Mouse (Mus musculus): ENCODE measurements around the gene Fam71b. TPM values are rescaled to one million over a fixed set of nuclear protein-coding genes. Genes with fewer than 3 reads are reported as not detected.

Fam71b gene
- polyA plus RNA-seq, 1 experiment from 2014 or later = not detected

DNA sequence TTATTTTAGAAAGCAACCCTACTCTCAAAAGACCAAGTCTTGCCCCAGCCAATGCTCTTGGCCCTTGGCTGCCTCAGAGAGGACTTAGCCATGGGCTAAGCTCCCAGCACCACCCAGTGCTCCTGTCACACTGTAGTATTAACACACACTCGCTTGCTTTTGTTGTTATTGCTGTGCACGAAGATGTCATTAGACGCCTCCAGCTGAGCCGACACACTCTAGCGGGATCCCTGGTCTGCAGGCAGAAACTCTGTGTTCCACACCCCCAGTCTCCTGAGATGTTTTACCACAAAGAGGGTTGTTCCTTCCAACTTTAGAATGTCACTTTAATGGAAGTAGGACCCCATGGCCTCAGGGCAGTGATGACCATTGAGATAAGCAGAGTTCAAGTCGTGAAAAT lies 7.9 kb upstream of the Fam71b start:
- H3K27ac ChIP-seq = no peak overlapping the region
- H3K9ac ChIP-seq (replicated peaks) = no peak overlapping the region
- no peaks in the 10 kb centered on the region for H3K27me3 ChIP-seq
- WGBS = 82% methylated on average over 6 of the region's 6 CpGs
- H3K9me3 ChIP-seq = no peaks in the 10 kb centered on the region
- H3K4me3 ChIP-seq (replicated peaks) = no peak overlapping the region
- H3K4me1 ChIP-seq (replicated peaks) = no peaks in the 10 kb centered on the region
- no peak for ATAC-seq
- no peaks in the 10 kb centered on the region for H3K36me3 ChIP-seq
- H3K4me2 ChIP-seq (replicated peaks) = no peak overlapping the region

DNA sequence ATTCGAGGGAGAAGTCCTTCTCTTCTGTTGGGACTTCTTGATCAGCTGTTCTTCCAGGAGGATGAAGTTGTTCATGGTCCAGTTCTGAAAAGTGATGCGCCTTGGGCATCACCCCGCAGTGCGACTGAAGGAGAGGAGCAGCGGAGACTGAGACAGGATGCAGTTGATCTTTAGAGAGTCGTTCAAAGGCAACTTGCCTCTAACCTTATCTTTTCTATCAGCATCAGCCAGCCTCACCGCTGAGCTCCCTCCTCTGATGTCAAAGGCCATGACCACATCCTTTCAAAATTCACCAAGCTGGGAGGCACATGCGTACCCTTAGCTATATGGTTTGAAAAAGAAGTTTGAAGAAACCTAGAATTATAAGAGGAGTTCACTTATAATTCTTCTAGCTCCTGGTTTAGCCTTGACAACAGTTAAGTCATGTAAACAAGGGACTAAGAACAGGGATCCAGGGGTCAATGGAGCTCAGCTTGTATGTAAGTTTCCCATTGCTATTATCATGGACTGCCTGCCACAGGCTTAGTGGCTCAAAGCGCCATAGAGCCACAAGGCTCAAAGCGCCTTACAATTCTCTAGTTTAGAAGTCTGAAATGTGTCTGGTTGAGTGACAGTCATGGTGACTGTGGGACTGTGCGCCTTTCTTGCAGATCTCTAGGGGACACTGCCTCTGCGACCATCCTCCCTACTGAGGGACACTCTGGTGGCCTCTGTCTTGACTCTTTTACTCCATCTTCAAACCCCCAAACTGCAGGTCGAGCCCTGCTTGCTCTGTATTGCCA lies 6.8 kb upstream of the Fam71b start, which contains the start of gene Itk:
TSS of gene Itk (minus strand) at position 180 of the 782 bp plus-strand sequence.
- ATAC-seq = no peak
- no peaks in the 10 kb centered on the region for H3K36me3 ChIP-seq
- no peak within 1 kb of the TSS for H3K27ac ChIP-seq
- H3K4me1 ChIP-seq (replicated peaks) = no peaks in the 10 kb centered on the region
- no peak within 1 kb of the TSS for H3K9ac ChIP-seq (replicated peaks)
- WGBS = 86% methylated on average over 13 of the region's 13 CpGs
- no peaks in the 10 kb centered on the region for H3K9me3 ChIP-seq
- H3K4me3 ChIP-seq (replicated peaks) = no peak within 1 kb of the TSS
- no peaks in the 10 kb centered on the region for H3K27me3 ChIP-seq
- H3K4me2 ChIP-seq (replicated peaks) = no peak within 1 kb of the TSS

DNA sequence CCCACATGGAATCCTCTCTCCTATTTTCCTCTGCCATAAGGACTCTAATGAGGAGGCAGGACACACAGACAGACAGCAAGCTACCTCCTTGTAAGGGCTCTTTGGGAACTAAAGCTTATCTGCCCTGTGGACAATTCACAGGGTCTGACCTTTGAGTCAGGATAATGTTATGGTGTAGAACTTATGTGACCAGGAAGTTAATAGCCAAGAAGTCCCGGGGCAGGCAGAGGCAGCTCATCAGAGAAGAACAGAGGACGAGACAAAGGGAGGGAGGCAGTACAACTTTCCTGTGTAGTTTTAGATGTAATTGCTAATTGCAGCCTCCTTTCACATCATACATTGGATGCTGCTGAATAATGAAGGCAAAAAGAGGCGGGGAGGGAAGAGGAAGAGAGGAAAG lies 5.7 kb upstream of the Fam71b start:
- Histone ChIP-seq H3K9me3 (no peaks in the 10 kb centered on the region), H3K27ac (no peak overlapping the region), H3K4me3 (replicated peaks) (no peak overlapping the region), H3K4me1 (replicated peaks) (no peaks in the 10 kb centered on the region), H3K4me2 (replicated peaks) (no peak overlapping the region), H3K36me3 (no peaks in the 10 kb centered on the region), H3K9ac (replicated peaks) (no peak overlapping the region), H3K27me3 (no peaks in the 10 kb centered on the region)
- 48% methylated on average over 3 of the region's 3 CpGs for WGBS
- no peak for ATAC-seq

DNA sequence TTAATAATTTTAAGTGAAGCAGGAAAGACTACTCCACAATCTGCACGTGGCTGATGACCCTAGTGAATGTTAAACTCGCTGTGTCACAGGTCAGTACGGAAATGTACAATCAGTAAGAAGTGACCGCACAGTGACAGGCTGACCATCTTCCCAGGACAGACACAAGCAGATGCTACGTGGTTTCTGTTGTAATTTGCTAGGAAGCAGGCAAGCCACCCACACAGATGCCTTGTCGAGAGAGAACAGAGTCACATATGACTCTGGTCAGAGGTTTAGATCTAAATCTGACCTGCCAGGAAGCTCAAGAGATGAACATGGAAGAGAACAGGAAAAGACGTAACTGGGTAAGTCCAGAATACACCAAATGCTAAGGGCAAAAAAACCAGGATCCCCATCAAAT lies 3.5 kb upstream of the Fam71b start:
- 88% methylated on average over 7 of the region's 7 CpGs for WGBS
- no peak overlapping the region for H3K9ac ChIP-seq (replicated peaks)

DNA sequence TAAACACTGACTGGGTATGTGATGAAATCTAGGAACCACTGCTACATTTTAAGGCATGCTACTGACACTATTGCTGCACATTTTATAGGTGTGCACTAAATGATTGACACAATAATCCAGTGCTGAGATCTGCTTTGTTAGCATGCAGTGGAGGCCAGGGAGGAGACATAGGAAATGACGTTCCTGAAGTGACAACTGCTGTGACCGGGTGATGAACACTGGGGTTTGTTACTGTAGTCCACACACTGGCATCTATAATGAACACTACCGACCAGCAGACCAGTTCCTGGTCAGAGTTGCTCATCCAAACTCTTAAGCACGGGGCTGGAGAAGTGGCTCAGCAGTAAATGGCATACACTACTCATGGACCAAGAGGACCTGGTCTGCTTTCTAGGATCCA lies 2.9 kb upstream of the Fam71b start:
- Histone ChIP-seq H3K27ac (no peak overlapping the region), H3K9me3 (no peaks in the 10 kb centered on the region), H3K9ac (replicated peaks) (no peak overlapping the region), H3K27me3 (no peaks in the 10 kb centered on the region), H3K4me1 (replicated peaks) (no peaks in the 10 kb centered on the region), H3K36me3 (no peaks in the 10 kb centered on the region), H3K4me2 (replicated peaks) (no peak overlapping the region), H3K4me3 (replicated peaks) (no peak overlapping the region)
- no peak for ATAC-seq
- 82% methylated on average over 4 of the region's 4 CpGs for WGBS

More for the DNA sequence above, 3.5 kb upstream of the Fam71b start:
- Histone ChIP-seq H3K36me3 (no peaks in the 10 kb centered on the region), H3K9me3 (no peaks in the 10 kb centered on the region), H3K27ac (no peak overlapping the region), H3K27me3 (no peaks in the 10 kb centered on the region), H3K4me2 (replicated peaks) (no peak overlapping the region), H3K4me1 (replicated peaks) (no peaks in the 10 kb centered on the region), H3K4me3 (replicated peaks) (no peak overlapping the region)
- no peak for ATAC-seq

DNA sequence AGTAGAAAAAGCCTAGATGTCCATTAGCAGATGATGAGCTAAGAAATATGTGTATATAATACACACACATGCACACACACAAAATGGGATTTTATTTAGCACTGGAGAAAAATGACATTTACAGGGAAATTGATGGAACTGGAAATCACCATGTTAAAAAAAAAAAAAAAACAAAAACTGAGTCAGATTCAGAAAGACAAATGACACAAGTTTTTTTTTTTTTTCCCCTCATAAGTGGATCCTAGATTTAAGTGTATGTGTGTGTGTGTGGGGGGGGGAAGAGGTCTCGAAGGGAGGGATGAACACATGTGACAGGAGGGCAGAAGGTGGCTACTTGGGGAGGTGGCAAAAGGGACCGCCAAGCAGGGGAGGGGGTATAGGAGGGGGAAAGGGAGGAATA lies 1.3 kb upstream of the Fam71b start:
- Histone ChIP-seq H3K4me1 (replicated peaks) (peaks cover 5% of the 10 kb centered on the region), H3K4me3 (replicated peaks) (no peak overlapping the region), H3K36me3 (no peaks in the 10 kb centered on the region), H3K27me3 (no peaks in the 10 kb centered on the region), H3K4me2 (replicated peaks) (no peak overlapping the region), H3K9me3 (no peaks in the 10 kb centered on the region), H3K9ac (replicated peaks) (no peak overlapping the region), H3K27ac (no peak overlapping the region)
- WGBS = 88% methylated on average over 2 of the region's 2 CpGs
- no peak for ATAC-seq

DNA sequence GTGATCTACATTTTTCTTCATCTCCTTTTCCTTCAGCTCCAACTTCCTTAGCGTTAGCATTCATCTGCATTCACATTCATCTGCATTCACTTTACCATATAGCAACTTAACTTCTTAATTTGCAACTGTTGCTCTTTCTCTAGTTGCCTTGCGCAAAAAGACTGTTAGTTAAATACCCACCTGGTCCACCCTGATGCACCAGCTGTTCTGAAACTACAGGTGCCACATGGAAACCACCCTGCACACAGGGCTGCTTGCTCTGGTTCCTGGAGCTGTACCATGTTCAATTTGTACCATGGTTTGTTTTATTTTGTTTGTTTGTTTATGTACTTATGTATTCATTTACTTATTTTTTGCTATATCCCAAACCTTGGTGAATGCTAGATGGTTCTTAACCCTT lies 661 bp upstream of the Fam71b start:
- 99% methylated on average over 2 of the region's 2 CpGs for WGBS
- no peaks in the 10 kb centered on the region for H3K9me3 ChIP-seq
- H3K4me3 ChIP-seq (replicated peaks) = no peak overlapping the region
- peaks cover 5% of the 10 kb centered on the region for H3K4me1 ChIP-seq (replicated peaks)
- H3K27me3 ChIP-seq = no peaks in the 10 kb centered on the region
- no peak overlapping the region for H3K4me2 ChIP-seq (replicated peaks)
- no peak overlapping the region for H3K9ac ChIP-seq (replicated peaks)
- ATAC-seq = no peak
- H3K27ac ChIP-seq = no peak overlapping the region
- H3K36me3 ChIP-seq = no peaks in the 10 kb centered on the region

DNA sequence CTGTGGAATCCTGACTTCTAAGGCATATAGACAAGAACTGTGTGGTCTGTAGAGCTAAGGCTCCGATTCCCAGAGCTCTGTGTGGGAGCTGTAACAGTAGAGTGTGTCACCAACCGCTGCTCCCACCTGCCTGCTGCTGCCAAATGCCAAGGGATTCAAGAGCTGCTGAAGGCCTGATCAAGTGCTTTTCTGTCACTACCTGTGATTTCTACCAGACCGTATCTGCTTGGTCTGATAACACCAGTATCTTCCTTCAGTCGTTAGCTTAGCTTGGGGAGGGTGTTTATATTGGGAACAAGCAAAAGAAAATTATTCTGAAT lies 461 bp downstream of the Fam71b start:
- WGBS = 90% methylated on average over 4 of the region's 4 CpGs
- ATAC-seq = no peak
- no peak overlapping the region for H3K4me3 ChIP-seq (replicated peaks)

DNA sequence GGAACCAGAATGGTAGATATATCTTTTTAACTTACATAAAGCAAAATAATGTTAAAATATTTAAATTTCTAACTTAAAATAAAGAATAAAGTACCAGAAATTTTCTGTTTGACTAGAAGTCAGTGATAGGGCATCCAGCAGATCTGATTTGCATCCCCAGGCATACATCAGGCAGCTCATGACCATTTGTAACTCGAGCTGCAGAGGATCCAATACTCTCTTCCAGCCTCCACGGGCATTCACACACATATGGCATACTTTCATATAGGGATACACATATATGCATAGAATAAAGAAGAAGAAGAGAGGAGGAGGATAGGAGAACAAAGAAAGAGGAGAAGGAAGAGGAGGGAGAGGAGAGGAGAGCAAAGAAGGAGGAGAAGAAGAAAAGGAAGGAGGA lies 1.5 kb downstream of the Fam71b start:
- Histone ChIP-seq H3K9me3 (no peaks in the 10 kb centered on the region), H3K9ac (replicated peaks) (no peak overlapping the region), H3K4me1 (replicated peaks) (peaks cover 5% of the 10 kb centered on the region), H3K27ac (no peak overlapping the region), H3K27me3 (no peaks in the 10 kb centered on the region), H3K4me3 (replicated peaks) (no peak overlapping the region), H3K36me3 (no peaks in the 10 kb centered on the region), H3K4me2 (replicated peaks) (no peak overlapping the region)
- 64% methylated on average over 2 of the region's 2 CpGs for WGBS
- no peak for ATAC-seq

More for the DNA sequence above, 461 bp downstream of the Fam71b start:
- H3K4me2 ChIP-seq (replicated peaks) = no peak overlapping the region
- no peaks in the 10 kb centered on the region for H3K27me3 ChIP-seq
- peaks cover 5% of the 10 kb centered on the region for H3K4me1 ChIP-seq (replicated peaks)
- no peak overlapping the region for H3K9ac ChIP-seq (replicated peaks)
- no peak overlapping the region for H3K27ac ChIP-seq
- H3K9me3 ChIP-seq = no peaks in the 10 kb centered on the region
- H3K36me3 ChIP-seq = no peaks in the 10 kb centered on the region

DNA sequence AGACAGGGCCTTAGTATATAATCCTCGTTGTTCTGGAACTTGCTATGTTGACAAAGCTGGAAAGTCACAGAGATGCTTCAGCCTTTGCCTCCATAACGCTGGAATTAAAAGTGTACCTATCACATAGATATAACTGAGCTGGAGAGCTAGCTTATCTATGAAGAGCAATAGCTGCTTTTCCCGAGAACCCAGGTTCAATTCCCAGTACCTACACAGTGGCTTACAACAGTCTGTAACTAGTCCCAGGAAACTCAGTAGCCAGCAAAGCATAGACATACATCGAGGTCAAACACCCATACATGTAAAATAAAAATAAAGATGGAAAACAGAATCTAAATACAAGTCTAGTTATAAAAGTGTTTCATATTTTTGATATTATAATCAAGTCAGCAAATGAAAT lies 2.1 kb downstream of the Fam71b start:
- no peaks in the 10 kb centered on the region for H3K36me3 ChIP-seq
- H3K9me3 ChIP-seq = no peaks in the 10 kb centered on the region
- peaks cover 5% of the 10 kb centered on the region for H3K4me1 ChIP-seq (replicated peaks)
- H3K4me2 ChIP-seq (replicated peaks) = no peak overlapping the region
- no peak for ATAC-seq
- no peaks in the 10 kb centered on the region for H3K27me3 ChIP-seq
- no peak overlapping the region for H3K27ac ChIP-seq
- no peak overlapping the region for H3K4me3 ChIP-seq (replicated peaks)
- no peak overlapping the region for H3K9ac ChIP-seq (replicated peaks)
- WGBS = 84% methylated on average over 4 of the region's 4 CpGs

DNA sequence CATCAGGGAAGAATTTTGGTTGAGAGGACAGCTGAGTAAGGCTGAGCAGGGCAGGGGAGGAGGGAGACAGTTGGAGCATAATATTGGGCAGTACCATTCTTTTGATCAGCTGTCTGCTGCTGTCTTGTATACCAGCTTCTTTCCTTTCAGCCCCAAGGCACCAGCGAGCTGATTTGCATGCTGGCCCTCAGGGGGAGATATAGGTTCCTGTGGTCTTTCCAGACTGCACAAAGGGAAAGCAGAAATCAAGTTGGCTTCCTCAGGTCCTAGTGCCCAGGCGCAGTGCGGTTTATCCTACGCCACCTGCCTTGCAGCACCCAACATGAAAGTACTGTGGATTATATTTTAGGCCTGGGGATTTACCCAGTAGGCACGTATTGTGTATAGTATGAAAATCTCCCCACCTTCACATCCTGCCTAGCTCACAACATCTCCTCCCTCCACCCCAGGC lies 2.6 kb downstream of the Fam71b start:
- ATAC-seq = 0 out of 2 replicates have a peak, but pooled peaks have one; percentile 50
- no peak overlapping the region for H3K4me3 ChIP-seq (replicated peaks)
- 55% methylated on average over 5 of the region's 5 CpGs for WGBS

DNA sequence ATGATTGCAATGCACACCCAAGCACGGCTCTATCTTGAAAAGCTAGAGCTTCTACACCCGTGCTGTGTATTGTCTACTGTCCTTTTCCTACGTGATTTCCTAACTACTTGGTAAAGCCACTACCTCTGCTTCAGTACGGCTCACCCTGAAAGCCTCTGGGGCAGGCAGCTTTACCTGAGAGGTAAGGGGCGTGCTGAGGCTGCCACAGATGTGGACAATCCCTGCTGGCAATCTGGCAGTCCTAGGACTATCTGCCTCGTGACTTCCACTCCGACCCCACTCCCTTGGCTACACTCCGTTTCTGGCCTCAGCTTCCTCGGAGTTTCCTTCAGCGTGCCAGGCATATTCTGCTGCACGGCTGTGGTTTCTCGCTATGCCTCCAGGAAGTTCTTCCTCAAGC lies 5.2 kb downstream of the Fam71b start:
- H3K27ac ChIP-seq = no peak overlapping the region
- no peaks in the 10 kb centered on the region for H3K27me3 ChIP-seq
- H3K4me3 ChIP-seq (replicated peaks) = no peak overlapping the region
- H3K36me3 ChIP-seq = no peaks in the 10 kb centered on the region
- no peak overlapping the region for H3K9ac ChIP-seq (replicated peaks)
- H3K4me2 ChIP-seq (replicated peaks) = no peak overlapping the region
- 89% methylated on average over 12 of the region's 12 CpGs for WGBS
- H3K9me3 ChIP-seq = no peaks in the 10 kb centered on the region
- H3K4me1 ChIP-seq (replicated peaks) = peaks cover 5% of the 10 kb centered on the region
- ATAC-seq = no peak

More for the DNA sequence above, 2.6 kb downstream of the Fam71b start:
- Histone ChIP-seq H3K4me2 (replicated peaks) (no peak overlapping the region), H3K27me3 (no peaks in the 10 kb centered on the region), H3K9ac (replicated peaks) (no peak overlapping the region), H3K9me3 (no peaks in the 10 kb centered on the region), H3K36me3 (no peaks in the 10 kb centered on the region), H3K4me1 (replicated peaks) (peaks cover 5% of the 10 kb centered on the region), H3K27ac (no peak overlapping the region; the same call in 1 of the 2 replicates)

DNA sequence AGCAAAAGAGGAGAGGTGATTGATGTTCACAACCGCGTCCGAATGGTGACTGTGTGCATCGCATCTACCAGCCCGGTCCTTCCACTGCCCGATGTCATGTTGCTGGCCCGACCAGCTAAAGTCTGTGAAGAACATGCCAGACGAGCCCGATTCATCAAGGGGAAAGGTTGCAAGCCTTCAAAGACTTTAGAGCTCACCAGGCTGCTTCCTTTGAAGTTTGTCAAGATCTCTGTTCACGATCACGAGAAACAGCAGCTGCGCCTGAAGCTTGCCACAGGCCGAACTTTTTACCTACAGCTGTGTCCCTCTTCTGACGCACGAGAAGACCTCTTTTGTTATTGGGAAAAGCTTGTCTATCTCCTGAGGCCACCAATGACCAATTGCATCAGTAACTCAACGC lies 8.6 kb downstream of the Fam71b start:
- Histone ChIP-seq H3K9me3 (no peaks in the 10 kb centered on the region), H3K27ac (no peak overlapping the region), H3K4me3 (replicated peaks) (no peak overlapping the region), H3K4me1 (replicated peaks) (no peaks in the 10 kb centered on the region), H3K27me3 (no peaks in the 10 kb centered on the region), H3K4me2 (replicated peaks) (no peak overlapping the region), H3K9ac (replicated peaks) (no peak overlapping the region), H3K36me3 (no peaks in the 10 kb centered on the region)
- ATAC-seq = no peak
- 90% methylated on average over 16 of the region's 16 CpGs for WGBS

Measured in midbrain, embryonic 13.5 days (tissue).